Mouse (Mus musculus): ENCODE data around the gene Hoxa1. TPM values are rescaled to one million over a fixed set of nuclear protein-coding genes. Genes with fewer than 3 reads are reported as not detected.
A peak's percentile ranks its signal among the peaks of the same experiment; 100 is the strongest.

Hoxa1 gene
- polyA plus RNA-seq, 1 experiment from 2014 or later, result 0.77 TPM

- H3K36me3 ChIP-seq, result no peaks in the 10 kb centered on the region
- WGBS, result 6% methylated on average over 16 of the region's 16 CpGs
- peak overlapping the region; percentile 15 for H3K4me3 ChIP-seq
- H3K27ac ChIP-seq, result no peak overlapping the region
- peaks cover 88% of the 10 kb centered on the region for H3K27me3 ChIP-seq
- H3K4me2 ChIP-seq (replicated peaks), result peak overlapping the region; percentile 34
- ATAC-seq (ENCODE audit: insufficient number of reproducible peaks, insufficient read depth, low FRiP score, low TSS enrichment), result 0 out of 2 replicates have a peak, but pooled peaks have one; percentile 41
- no peak overlapping the region for H3K9ac ChIP-seq
- no peaks in the 10 kb centered on the region for H3K9me3 ChIP-seq
- peaks cover 7% of the 10 kb centered on the region; the same call in 1 of the 2 replicates for H3K4me1 ChIP-seq
Measured at GRCm38 (mm10) chr6:52169499-52170165, 11.5 kb upstream of the Hoxa1 start.

DNA sequence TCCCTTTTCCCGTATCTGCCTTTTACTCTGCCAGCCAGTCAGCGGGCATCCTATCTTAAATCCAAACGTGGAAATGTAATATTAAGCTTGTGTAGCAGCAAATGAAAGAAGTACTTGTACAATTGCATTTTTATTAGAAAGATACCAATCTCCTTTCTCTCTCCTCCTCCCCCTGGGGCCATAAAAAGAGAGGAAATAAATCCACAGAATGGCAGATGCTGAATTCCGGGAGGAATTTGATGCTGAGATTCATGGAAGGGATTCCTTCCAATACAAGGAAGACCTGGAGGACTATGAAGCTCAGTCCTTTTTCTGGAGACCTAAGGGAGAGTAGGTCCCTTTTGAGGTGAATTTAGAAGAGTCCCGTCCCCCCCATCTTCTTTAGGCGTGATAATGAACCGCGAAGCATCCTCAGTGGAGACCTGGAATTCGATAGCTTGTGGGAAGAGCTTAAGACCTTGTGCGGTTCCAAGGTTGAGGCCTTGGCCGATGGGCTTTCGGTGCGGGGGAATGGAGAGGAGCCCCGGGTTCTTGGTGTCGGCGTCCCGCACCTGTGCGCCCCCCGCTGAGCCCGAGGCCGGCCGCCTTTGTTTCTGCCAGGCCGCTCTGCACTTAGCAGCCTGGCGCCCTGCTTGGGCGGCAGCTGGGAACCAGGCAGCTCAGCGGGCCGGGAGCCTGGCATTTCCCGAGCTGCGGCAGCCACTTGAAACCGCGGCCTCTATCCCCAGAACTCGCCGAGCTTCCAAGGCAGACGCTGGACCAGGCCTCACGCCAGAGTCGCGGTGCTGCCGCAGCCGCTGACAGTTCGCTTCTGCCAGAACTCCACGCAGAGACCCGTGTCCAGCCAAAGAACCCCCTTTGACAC, 10.3 kb upstream of the Hoxa1 start:
- no peaks in the 10 kb centered on the region for H3K9me3 ChIP-seq
- peak overlapping the region; percentile 36 for H3K4me3 ChIP-seq
- H3K27me3 ChIP-seq, result peaks cover 91% of the 10 kb centered on the region
- peak overlapping the region; percentile 39 for H3K4me2 ChIP-seq (replicated peaks)
- no peaks in the 10 kb centered on the region for H3K36me3 ChIP-seq
- H3K27ac ChIP-seq, result peak overlapping the region; percentile 75
- peak overlapping the region; percentile 38 for H3K9ac ChIP-seq
- no peak for ATAC-seq (ENCODE audit: insufficient number of reproducible peaks, insufficient read depth, low FRiP score, low TSS enrichment)
- WGBS, result 1% methylated on average over 42 of the region's 42 CpGs
- H3K4me1 ChIP-seq, result peaks cover 7% of the 10 kb centered on the region; the same call in 1 of the 2 replicates

DNA sequence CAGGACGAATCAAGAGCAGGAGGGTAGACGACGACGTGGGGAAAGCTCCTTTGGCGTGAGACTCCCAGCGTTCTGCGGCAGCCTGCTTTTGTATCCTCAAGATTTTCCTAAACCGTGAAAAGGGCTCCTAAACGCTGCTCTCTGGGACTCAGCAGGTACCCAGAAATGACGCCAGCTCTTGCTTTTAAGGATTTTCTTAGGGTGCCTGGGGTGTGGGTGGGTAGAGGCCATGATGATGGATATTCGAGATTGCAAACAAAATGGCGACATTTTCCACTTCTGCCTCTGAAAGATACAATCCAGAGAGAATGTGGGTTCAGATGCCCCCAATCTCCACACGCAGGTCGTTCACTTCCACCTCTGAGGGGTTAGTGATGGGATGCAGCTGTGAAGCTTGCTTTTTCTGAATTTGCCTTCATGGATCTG, 9.6 kb upstream of the Hoxa1 start:
- peak overlapping the region; percentile 36 for H3K4me3 ChIP-seq

DNA sequence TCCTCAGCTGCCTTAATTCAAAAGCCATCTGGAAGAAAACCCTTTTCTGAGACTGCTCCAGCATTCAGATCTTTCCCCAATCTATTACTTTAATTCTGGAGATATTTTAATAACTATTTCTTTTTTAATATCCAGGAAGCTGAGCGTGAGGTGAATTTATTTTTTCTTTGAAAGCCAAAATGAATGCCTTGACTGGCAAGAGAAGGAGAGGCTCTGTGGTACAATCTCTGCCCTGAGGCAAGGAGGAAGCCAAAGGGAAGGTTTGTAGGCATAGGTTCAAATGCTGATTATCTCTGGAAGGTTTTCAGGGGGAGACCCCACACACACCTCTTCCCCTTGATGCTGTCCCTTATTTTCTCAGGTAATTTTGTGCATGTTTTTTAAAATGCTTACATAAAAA, 9.1 kb upstream of the Hoxa1 start:
- H3K9ac ChIP-seq, result peak overlapping the region; percentile 38; the same call in 1 of the 2 replicates
- WGBS, result 6% methylated on average over 1 of the region's 1 CpGs
- peaks cover 87% of the 10 kb centered on the region for H3K27me3 ChIP-seq
- peak overlapping the region; percentile 75 for H3K27ac ChIP-seq
- no peaks in the 10 kb centered on the region for H3K36me3 ChIP-seq
- H3K4me3 ChIP-seq, result peak overlapping the region; percentile 36
- no peaks in the 10 kb centered on the region for H3K9me3 ChIP-seq
- 0 out of 2 replicates have a peak, but pooled peaks cover 2% of the 10 kb centered on the region for H3K4me1 ChIP-seq
- H3K4me2 ChIP-seq (replicated peaks), result peak overlapping the region; percentile 39; the same call in 1 of the 2 replicates
- no peak for ATAC-seq (ENCODE audit: insufficient number of reproducible peaks, insufficient read depth, low FRiP score, low TSS enrichment)

More for the DNA sequence above, 9.6 kb upstream of the Hoxa1 start:
- H3K4me2 ChIP-seq (replicated peaks), result peak overlapping the region; percentile 39
- WGBS, result under 1% methylated on average over 14 of the region's 14 CpGs
- H3K4me1 ChIP-seq, result peaks cover 6% of the 10 kb centered on the region; the same call in 1 of the 2 replicates
- peak overlapping the region; percentile 38 for H3K9ac ChIP-seq
- no peak for ATAC-seq (ENCODE audit: insufficient number of reproducible peaks, insufficient read depth, low FRiP score, low TSS enrichment)
- peaks cover 91% of the 10 kb centered on the region for H3K27me3 ChIP-seq
- no peaks in the 10 kb centered on the region for H3K9me3 ChIP-seq
- no peaks in the 10 kb centered on the region for H3K36me3 ChIP-seq
- H3K27ac ChIP-seq, result peak overlapping the region; percentile 75

DNA sequence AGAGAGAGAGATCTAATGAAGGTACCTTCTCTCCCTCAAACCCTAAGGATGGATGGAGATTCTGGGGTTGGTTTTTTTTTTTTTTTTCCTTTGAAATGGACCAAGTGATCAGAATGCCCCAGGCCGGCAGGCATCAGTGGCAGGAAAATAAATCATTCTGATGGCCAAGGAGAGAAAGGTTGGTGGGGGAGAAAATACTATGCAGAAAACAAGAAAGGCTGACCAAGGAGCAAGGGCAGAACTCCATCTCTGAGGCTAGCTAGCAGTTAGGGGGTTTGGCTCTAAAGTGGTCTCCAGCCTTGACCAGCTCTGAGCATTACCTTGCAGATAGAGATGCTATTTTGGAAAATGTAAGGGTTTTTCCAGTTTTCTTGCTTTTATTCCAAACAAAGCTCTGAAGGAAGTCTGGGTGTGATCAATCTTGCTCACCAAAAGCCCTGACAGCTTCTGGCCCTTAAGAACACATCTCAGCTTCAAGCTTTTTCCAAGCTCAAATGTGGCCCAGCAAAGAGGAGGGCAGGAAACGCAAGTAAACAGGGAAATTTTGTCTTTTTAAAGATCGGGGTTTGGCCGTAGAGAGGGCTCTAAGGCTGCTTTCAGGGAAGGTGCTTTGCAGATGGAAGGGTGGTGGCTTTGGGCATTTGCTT, 8.4 kb upstream of the Hoxa1 start:
- H3K27me3 ChIP-seq, result peaks cover 86% of the 10 kb centered on the region
- ATAC-seq (ENCODE audit: insufficient number of reproducible peaks, insufficient read depth, low FRiP score, low TSS enrichment), result no peak
- peak overlapping the region; percentile 75 for H3K27ac ChIP-seq
- no peaks in the 10 kb centered on the region for H3K36me3 ChIP-seq
- peak overlapping the region; percentile 36 for H3K4me3 ChIP-seq
- peak overlapping the region; percentile 39; the same call in 1 of the 2 replicates for H3K4me2 ChIP-seq (replicated peaks)
- H3K4me1 ChIP-seq, result 0 out of 2 replicates have a peak, but pooled peaks cover 2% of the 10 kb centered on the region
- 2% methylated on average over 4 of the region's 4 CpGs for WGBS
- H3K9me3 ChIP-seq, result no peaks in the 10 kb centered on the region
- peak overlapping the region; percentile 38 for H3K9ac ChIP-seq

DNA sequence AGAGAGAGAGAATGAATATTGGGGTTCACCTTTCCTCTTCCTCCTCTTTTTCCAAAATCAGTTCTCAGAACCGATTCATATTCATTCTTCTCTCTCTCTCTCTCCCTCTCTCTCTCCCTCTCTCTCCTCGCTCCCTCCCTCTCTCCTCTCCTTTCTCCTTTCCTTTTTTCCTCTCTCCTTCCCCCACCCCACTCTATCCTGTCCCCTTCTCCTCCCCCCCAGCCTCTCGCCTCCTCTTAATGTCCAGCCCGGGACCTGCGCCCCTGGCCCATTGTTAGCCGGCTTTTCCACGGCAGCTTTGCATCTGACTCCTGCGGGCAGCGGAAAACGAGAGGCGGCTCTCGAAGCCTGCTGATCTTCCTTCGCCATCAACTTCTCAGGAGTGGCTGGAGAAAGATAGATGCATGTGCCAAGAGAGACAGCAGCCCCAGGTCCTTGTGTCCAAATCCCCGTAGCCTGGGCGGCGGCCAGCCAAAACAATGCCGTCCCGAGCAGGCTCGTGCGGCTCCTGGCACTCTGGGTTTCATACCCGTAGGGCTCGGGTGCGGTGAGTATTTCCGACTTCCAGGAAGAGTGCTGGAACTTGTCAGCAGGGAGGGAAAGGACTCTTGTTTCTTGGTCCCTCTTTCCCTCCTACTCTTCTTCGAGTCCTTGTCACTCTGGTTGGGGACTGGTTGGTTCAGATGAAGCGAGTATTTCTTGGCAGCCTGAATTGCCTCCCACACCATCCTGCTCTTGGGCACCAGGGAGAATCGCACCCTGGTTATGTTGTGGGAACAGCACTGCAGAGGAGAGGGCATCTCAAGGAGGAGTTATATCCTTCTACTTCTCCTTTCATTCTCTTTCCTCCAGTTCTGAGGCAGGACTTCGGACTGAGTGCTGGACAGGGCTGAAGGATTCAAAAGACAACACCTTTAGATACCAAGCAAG, 7.6 kb upstream of the Hoxa1 start:
- under 1% methylated on average over 28 of the region's 28 CpGs for WGBS
- Histone ChIP-seq H3K9ac (peak overlapping the region; percentile 16), H3K9me3 (no peaks in the 10 kb centered on the region), H3K4me1 (no peaks in the 10 kb centered on the region), H3K4me2 (replicated peaks) (peak overlapping the region; percentile 39), H3K27ac (peak overlapping the region; percentile 69), H3K27me3 (peaks cover 84% of the 10 kb centered on the region), H3K4me3 (peak overlapping the region; percentile 36), H3K36me3 (no peaks in the 10 kb centered on the region)
- ATAC-seq (ENCODE audit: insufficient number of reproducible peaks, insufficient read depth, low FRiP score, low TSS enrichment), result no peak

DNA sequence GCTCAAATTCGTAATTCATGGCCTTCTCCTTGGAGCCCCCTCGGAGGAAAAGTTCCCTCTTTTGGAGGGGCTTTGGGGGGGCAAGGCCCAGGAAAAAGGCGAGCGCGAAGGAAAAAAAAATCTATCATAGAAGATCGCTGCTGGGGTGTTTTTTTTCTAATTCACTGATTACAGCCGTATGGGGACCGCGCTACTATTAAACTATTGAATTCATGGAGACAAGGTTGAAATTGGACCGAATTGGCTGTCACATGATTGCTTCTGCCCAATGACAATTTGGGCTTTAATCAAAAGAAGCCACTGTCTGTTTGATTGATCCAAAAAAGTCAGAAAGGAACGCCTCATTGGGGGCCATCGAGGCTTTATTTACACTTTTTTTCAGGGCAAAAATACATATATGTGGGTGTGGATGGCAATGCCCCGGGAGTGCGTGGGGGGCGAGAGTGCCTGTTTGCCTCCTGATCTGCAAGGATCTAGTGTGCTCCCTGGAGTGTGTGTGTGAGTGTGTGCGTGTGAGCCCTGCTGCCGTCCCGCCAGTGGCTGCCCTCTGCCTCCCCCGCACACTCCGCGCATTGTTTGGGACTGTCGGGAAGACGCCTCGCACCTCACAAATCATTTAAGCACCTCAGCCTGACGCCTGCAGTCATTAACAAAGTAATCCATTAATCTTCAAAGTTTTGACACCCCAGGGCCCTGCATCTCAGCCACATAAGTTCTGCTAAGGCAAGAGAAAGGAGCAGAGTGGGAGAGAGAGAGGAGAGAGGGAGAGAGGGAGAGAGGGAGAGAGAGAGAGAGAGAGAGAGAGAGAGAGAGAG, 6.7 kb upstream of the Hoxa1 start, which contains the start of gene Hoxa2:
Gene Hoxa2 (minus strand): TSS at position 206 of the 815 bp plus-strand sequence.
- peaks cover 84% of the 10 kb centered on the region for H3K27me3 ChIP-seq
- no peaks in the 10 kb centered on the region for H3K4me1 ChIP-seq
- peak within 1 kb of the TSS; percentile 39 for H3K4me2 ChIP-seq (replicated peaks)
- no peak for ATAC-seq (ENCODE audit: insufficient number of reproducible peaks, insufficient read depth, low FRiP score, low TSS enrichment)
- no peaks in the 10 kb centered on the region for H3K9me3 ChIP-seq
- 1% methylated on average over 25 of the region's 25 CpGs for WGBS
- peak within 1 kb of the TSS; percentile 36 for H3K4me3 ChIP-seq
- H3K36me3 ChIP-seq, result no peaks in the 10 kb centered on the region
- H3K9ac ChIP-seq, result peak within 1 kb of the TSS; percentile 53
- H3K27ac ChIP-seq, result peak within 1 kb of the TSS; percentile 86

DNA sequence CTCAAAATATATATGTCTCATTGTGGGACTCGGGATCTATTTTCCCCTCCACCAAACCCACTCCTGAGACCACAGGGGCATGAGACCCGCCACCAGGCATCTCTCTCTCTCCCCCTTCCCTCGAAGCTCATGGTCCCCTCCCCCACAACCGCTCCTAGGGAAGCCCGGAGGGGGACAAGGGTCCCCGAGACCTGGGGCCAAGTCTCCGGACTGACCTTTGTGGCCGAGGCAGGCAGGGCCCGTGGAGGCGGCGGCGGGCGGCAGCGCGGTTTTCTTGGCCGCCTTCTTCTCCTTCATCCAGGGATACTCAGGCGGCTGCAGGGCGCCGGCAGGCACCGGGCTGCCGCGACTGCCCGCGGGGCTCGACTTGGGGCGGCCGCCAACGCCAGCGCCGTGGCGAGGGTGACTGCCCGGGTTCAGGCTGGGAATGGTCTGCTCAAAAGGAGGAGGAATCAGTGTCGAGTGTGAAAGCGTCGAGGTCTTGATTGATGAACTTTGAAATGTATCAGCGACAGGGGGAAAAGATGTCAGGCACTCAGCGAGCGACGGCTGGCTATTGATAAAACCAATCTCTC, 6.0 kb upstream of the Hoxa1 start:
- Histone ChIP-seq H3K4me3 (peak overlapping the region; percentile 36), H3K4me2 (replicated peaks) (peak overlapping the region; percentile 39), H3K4me1 (no peaks in the 10 kb centered on the region), H3K27ac (peak overlapping the region; percentile 86), H3K9me3 (no peaks in the 10 kb centered on the region), H3K36me3 (no peaks in the 10 kb centered on the region), H3K27me3 (peaks cover 88% of the 10 kb centered on the region), H3K9ac (peak overlapping the region; percentile 53)
- under 1% methylated on average over 39 of the region's 39 CpGs for WGBS
- 0 out of 2 replicates have a peak, but pooled peaks have one; percentile 28 for ATAC-seq (ENCODE audit: insufficient number of reproducible peaks, insufficient read depth, low FRiP score, low TSS enrichment)

DNA sequence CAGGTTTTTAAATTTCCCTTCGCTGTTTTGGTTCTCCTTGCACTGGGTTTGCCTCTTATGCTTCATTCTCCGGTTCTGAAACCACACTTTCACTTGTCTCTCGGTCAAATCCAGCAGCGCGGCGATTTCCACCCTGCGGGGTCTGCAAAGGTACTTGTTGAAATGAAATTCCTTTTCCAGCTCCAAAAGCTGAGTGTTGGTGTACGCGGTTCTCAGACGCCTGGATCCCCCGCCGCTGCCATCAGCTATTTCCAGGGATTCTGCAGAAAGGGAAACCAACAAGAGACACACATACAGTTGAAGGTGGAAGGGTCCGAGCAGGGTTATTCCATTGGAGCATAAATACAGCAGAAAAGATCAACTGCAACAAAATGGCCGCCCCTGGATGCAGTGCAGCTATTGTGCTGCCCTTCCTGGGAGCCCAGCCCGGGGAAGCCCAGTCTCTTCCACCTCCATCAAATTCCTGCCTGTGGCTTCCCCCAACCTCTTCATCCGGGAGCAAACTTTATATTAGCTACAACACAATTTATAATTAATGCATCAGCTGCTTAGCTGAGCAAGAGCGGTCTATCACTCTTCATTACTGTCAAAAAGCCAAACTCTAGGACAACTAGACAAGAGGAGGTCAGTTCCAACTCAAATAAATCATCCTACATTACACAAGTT, 5.4 kb upstream of the Hoxa1 start:
- Histone ChIP-seq H3K9me3 (no peaks in the 10 kb centered on the region), H3K27ac (peak overlapping the region; percentile 86), H3K36me3 (no peaks in the 10 kb centered on the region), H3K9ac (peak overlapping the region; percentile 53), H3K27me3 (peaks cover 90% of the 10 kb centered on the region), H3K4me1 (0 out of 2 replicates have a peak, but pooled peaks cover 2% of the 10 kb centered on the region), H3K4me2 (replicated peaks) (peak overlapping the region; percentile 39), H3K4me3 (peak overlapping the region; percentile 36)
- WGBS, result 1% methylated on average over 17 of the region's 17 CpGs
- no peak for ATAC-seq (ENCODE audit: insufficient number of reproducible peaks, insufficient read depth, low FRiP score, low TSS enrichment)
